Mouse (Mus musculus) CH12.LX (cell line): Measurements from ENCODE around the gene Ndufv3.

ENCODE experiments used
- CHD1 ChIP-seq: IDR thresholded peaks from 2 replicates; pipeline ENCODE4 v1.6.1; 2012; ENCODE audit warnings: low read depth, low read length, improper control_type of control experiment, inconsistent platforms
- CTCF ChIP-seq, 2 experiments: IDR thresholded peaks in 1 of 2; conservative IDR thresholded peaks in 1 of 2; 2 replicates each; pipeline ENCODE4 v1.5.1; 2011 to 2012; ENCODE audit warnings: low read depth in 2 of 2, low read length in 2 of 2, improper control_type of control experiment in 1 of 2, inconsistent platforms in 1 of 2, mild to moderate bottlenecking in 1 of 2, moderate library complexity in 1 of 2
- ELF1 ChIP-seq: IDR thresholded peaks from 2 replicates; pipeline ENCODE4 v1.6.1; 2014; ENCODE audit warnings: low read depth, mild to moderate bottlenecking, inconsistent platforms, low read length, improper control_type of control experiment
- EP300 ChIP-seq: IDR thresholded peaks from 2 replicates; pipeline ENCODE4 v1.6.1; 2011; ENCODE audit warnings: low read length, improper control_type of control experiment
- GABPA ChIP-seq: IDR thresholded peaks from 2 replicates; pipeline ENCODE4 v1.6.1; 2012; ENCODE audit warnings: low read depth, low read length, improper control_type of control experiment, inconsistent platforms; ENCODE audit not compliant: insufficient replicate concordance
- JUND ChIP-seq: conservative IDR thresholded peaks from 2 replicates; pipeline ENCODE4 v1.6.1; 2011; ENCODE audit warnings: low read depth, low read length, improper control_type of control experiment
- KAT2A ChIP-seq: IDR thresholded peaks from 2 replicates; pipeline ENCODE4 v1.6.1; 2012; ENCODE audit warnings: low read length, improper control_type of control experiment, inconsistent platforms; ENCODE audit not compliant: insufficient replicate concordance
- MAFK ChIP-seq: IDR thresholded peaks from 2 replicates; pipeline ENCODE4 v1.6.1; 2011; ENCODE audit warnings: low read length, improper control_type of control experiment; ENCODE audit not compliant: insufficient replicate concordance
- POLR2A ChIP-seq: IDR thresholded peaks from 2 replicates; pipeline ENCODE4 v1.6.1; 2011; ENCODE audit warnings: low read depth, mild to moderate bottlenecking, improper control_type of control experiment, low read length
- RAD21 ChIP-seq: IDR thresholded peaks from 2 replicates; pipeline ENCODE4 v1.6.1; 2011; ENCODE audit warnings: low read depth, mild to moderate bottlenecking, low read length, improper control_type of control experiment, moderate library complexity
- TCF12 ChIP-seq: IDR thresholded peaks from 2 replicates; pipeline ENCODE4 v1.6.1; 2014; ENCODE audit warnings: low read depth, mild to moderate bottlenecking, inconsistent platforms, low read length, improper control_type of control experiment
- USF1 ChIP-seq: IDR thresholded peaks from 2 replicates; pipeline ENCODE4 v1.6.1; 2014; ENCODE audit warnings: low read depth, mild to moderate bottlenecking, inconsistent platforms, low read length, improper control_type of control experiment
- ZKSCAN1 ChIP-seq: IDR thresholded peaks from 2 replicates; pipeline ENCODE4 v1.6.1; 2012; ENCODE audit warnings: low read depth, inconsistent platforms, low read length, improper control_type of control experiment, borderline replicate concordance
- ZMIZ1 ChIP-seq: IDR thresholded peaks from 2 replicates; pipeline ENCODE4 v1.6.1; 2012; ENCODE audit warnings: low read depth, mild to moderate bottlenecking, inconsistent platforms, low read length, improper control_type of control experiment

DNA sequence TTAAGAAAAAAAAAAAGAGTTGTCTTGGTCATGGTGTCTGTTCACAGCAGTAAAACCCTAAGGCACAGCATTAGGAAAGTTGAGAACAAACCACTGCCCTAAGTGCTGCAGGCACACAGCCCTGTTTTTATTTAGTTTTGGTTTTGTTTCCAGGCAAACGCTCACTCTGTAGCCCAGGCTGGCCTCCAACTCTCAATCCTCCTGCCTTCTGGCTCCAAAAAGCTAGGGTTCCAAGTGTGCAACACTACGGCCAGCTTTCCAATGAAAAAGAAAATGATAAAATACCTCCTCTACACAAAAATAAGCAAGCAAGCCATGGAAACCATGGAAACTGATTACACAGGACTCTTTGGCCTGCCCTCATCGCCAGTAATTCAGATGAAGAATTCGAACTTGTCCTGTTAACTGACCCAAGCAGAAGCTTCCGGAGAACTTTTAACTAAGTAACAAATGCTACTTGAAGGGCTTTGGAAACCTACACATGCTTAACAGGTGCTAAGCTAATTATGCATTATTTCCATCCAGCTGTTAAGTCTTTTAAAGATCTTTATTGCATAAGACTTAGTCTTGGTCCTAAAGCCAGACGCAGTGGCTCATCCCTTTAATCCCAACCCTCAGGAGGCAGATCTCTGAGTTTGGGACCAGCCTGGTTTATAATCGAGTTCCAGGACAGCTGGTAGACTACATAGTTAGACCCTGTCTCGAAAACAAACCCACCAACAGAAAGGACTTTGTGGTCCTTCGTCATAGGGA, 26.7 kb downstream of the Ndufv3 start:
- TF ChIP-seq CTCF (conservative IDR thresholded peaks at IDR 0.05 in 1 of 2, IDR thresholded peaks at IDR 0.05 in 1 of 2; ENCODE audit: low read depth in 2 of 2, low read length in 2 of 2) = no peak
- no peak for TF ChIP-seq GABPA
- TF ChIP-seq CHD1 = no peak
- TF ChIP-seq POLR2A = no peak
- no peak for TF ChIP-seq ZMIZ1
- no peak for TF ChIP-seq JUND
- no peak for TF ChIP-seq MAFK
- no peak for TF ChIP-seq TCF12
- TF ChIP-seq ZKSCAN1 = no peak
- no peak for TF ChIP-seq KAT2A
- no peak for TF ChIP-seq USF1
- TF ChIP-seq ELF1 = no peak
- no peak for TF ChIP-seq EP300
- TF ChIP-seq RAD21 = no peak
